Comparison of ENCODE assay signal across 22 mouse cellular contexts in genomic region chr3:154764115-154764514, GRCm38 (mm10).
DNase-seq lines count a peak whose midpoint lies in the region; ATAC-seq and TF ChIP-seq lines count a peak whose summit lies in the region.
"Had no signal": no experiment of that assay in that cellular context is flagged by ENCODE, and none has a peak within 500 bp of the region (broad histone marks: within the 10 kb centered on the region; RNA-seq: fewer than 3 reads in every experiment).

No protein-coding gene starts in this region.

- no peak overlapping the region for H3K4me2 ChIP-seq in heart, embryonic 12.5 days
- H3K4me2 ChIP-seq in CH12.LX (ENCODE audit: insufficient read depth, low read depth, poor library complexity, severe bottlenecking), result peak overlapping the region; percentile 18; the same call in 1 of the 2 replicates
- H3K4me2 ChIP-seq: forebrain, embryonic 15.5 days; heart, embryonic 15.5 days; hindbrain, embryonic 14.5 days had no signal

- in situ Hi-C loops in CH12.LX (cut with MboI; ENCODE audit: low pct_ligation_motif_present, low pct_unique_long_range_greater_than_20kb, low sequenced_read_pairs), result no loop called here

- no peak overlapping the region for H3K9ac ChIP-seq in heart, embryonic 12.5 days
- no peak overlapping the region for H3K9ac ChIP-seq in CH12.LX (ENCODE audit: insufficient read depth, low read depth)
- H3K9ac ChIP-seq: forebrain, embryonic 15.5 days; heart, embryonic 15.5 days; hindbrain, embryonic 14.5 days had no signal

- no peak overlapping the region for H3K27ac ChIP-seq in heart, embryonic 12.5 days (ENCODE audit: poor library complexity, severe bottlenecking)
- no peak overlapping the region for H3K27ac ChIP-seq in CH12.LX (ENCODE audit: insufficient read depth, low read depth)
- H3K27ac ChIP-seq: forebrain, embryonic 15.5 days; heart, adult 2 months; heart, embryonic 15.5 days; hindbrain, embryonic 14.5 days had no signal

- no peak for TF ChIP-seq CTCF in CH12.LX (conservative IDR thresholded peaks at IDR 0.05 in 1 of 2, IDR thresholded peaks at IDR 0.05 in 1 of 2; ENCODE audit: low read depth in 2 of 2, low read length in 2 of 2)

- peaks cover 4% of the 10 kb centered on the region; the same call in 1 of the 2 replicates for H3K9me3 ChIP-seq in heart, embryonic 12.5 days (replicated peaks)
- H3K9me3 ChIP-seq in CH12.LX (replicated peaks; ENCODE audit: low read length), result peaks cover 5% of the 10 kb centered on the region
- H3K9me3 ChIP-seq: forebrain, embryonic 15.5 days; heart, embryonic 15.5 days; hindbrain, embryonic 10.5 days had no signal

- WGBS in heart, embryonic 12.5 days, result 77% methylated on average over 7 of the region's 7 CpGs

- peak; percentile 15 to 20 for DNase-seq in cerebellum, postnatal 10 days
- DNase-seq in cerebellum, postnatal 4 days (ENCODE audit: low spot score in 2 of 2), result no peak
- DNase-seq in heart, adult 11 months, result peak; percentile 93
- DNase-seq in heart, postnatal 14 days, result peak; percentile 17 to 31
- DNase-seq in heart, postnatal 25 days (ENCODE audit: low spot score), result no peak
- no peak for DNase-seq in CH12.LX (ENCODE audit: extremely low read depth)
- no peak for DNase-seq in ovary, adult 18-20 months (ENCODE audit: low spot score)
- DNase-seq: adrenal gland, postnatal 10 days; B cell, adult 2 months; cerebellum, adult 11 months; cerebellum, adult 8-10 months; cerebellum, postnatal 25 days; gastrocnemius, postnatal 10 days; kidney, adult 8-10 months had no signal

- no peaks in the 10 kb centered on the region; the same call in 1 of the 2 replicates for H3K27me3 ChIP-seq in heart, embryonic 12.5 days (replicated peaks)
- no peaks in the 10 kb centered on the region for H3K27me3 ChIP-seq in CH12.LX (replicated peaks)
- H3K27me3 ChIP-seq: forebrain, embryonic 15.5 days; heart, embryonic 15.5 days had no signal

- intact Hi-C loops in heart, postnatal 14 days (cut with DNase I), result no loop called here
- intact Hi-C loops in heart, postnatal 25 days (cut with DNase I), result no loop called here

- dilution Hi-C loops in CH12.LX (cut with MboI; ENCODE audit: extremely low pct_ligation_motif_present, extremely low pct_unique_long_range_greater_than_20kb, low sequenced_read_pairs), result no loop called here

- ATAC-seq in heart, embryonic 12.5 days (ENCODE audit: insufficient number of reproducible peaks, low FRiP score), result no peak
- ATAC-seq: CD4-positive, CD25-positive, alpha-beta regulatory T cell, adult 4 months; forebrain, embryonic 15.5 days; intestine, embryonic 16.5 days had no signal

- H3K36me3 ChIP-seq in heart, embryonic 12.5 days, result no peaks in the 10 kb centered on the region
- H3K36me3 ChIP-seq in CH12.LX (replicated peaks in 1 of 2; ENCODE audit: control insufficient read depth in 1 of 2, insufficient read depth in 1 of 2, low read length in 1 of 2), result no peaks in the 10 kb centered on the region
- H3K36me3 ChIP-seq: forebrain, embryonic 15.5 days; heart, embryonic 15.5 days; hindbrain, embryonic 10.5 days had no signal

- TF ChIP-seq RAD21 in CH12.LX (IDR thresholded peaks at IDR 0.05; ENCODE audit: low read depth, low read length), result no peak

- no peak overlapping the region for H3K4me3 ChIP-seq in heart, embryonic 12.5 days
- peak overlapping the region in 1 of 3 experiments; percentile 38 for H3K4me3 ChIP-seq in CH12.LX (replicated peaks in 1 of 3; ENCODE audit: low read depth in 2 of 3, low read length in 2 of 3, poor library complexity in 1 of 3)
- H3K4me3 ChIP-seq: forebrain, embryonic 15.5 days; heart, adult 2 months; heart, embryonic 15.5 days; hindbrain, embryonic 10.5 days had no signal

- H3K79me2 ChIP-seq in CH12.LX (replicated peaks; ENCODE audit: control insufficient read depth, extremely low read depth, insufficient read depth, poor library complexity, severe bottlenecking), result no peaks in the 10 kb centered on the region

- no peaks in the 10 kb centered on the region for H3K4me1 ChIP-seq in heart, embryonic 12.5 days (replicated peaks)
- peaks cover 0 to 28% of the 10 kb centered on the region in 2 experiments; a peak in 2 of 4 replicates for H3K4me1 ChIP-seq in CH12.LX (ENCODE audit: control insufficient read depth in 1 of 2, insufficient read depth in 2 of 2)
- H3K4me1 ChIP-seq: forebrain, embryonic 15.5 days; heart, embryonic 15.5 days had no signal

- TF ChIP-seq POLR2A in CH12.LX (IDR thresholded peaks at IDR 0.05; ENCODE audit: low read depth, low read length), result no peak

- no peak for TF ChIP-seq EP300 in CH12.LX (IDR thresholded peaks at IDR 0.05; ENCODE audit: low read length)

TF ChIP-seq in CH12.LX, 34 proteins besides CTCF, POLR2A, EP300 and RAD21:
- TF ChIP-seq USF2 (conservative IDR thresholded peaks at IDR 0.05; ENCODE audit: low read depth, low read length) (no peak), NELFE (IDR thresholded peaks at IDR 0.05; ENCODE audit: low read depth, low read length) (no peak), SMC3 (IDR thresholded peaks at IDR 0.05; ENCODE audit: low read depth, low read length) (no peak), RCOR1 (conservative IDR thresholded peaks at IDR 0.05; ENCODE audit: low read depth, low read length) (no peak), ZNF384 (IDR thresholded peaks at IDR 0.05; ENCODE audit: low read depth, low read length) (no peak), MEF2A (IDR thresholded peaks at IDR 0.05; ENCODE audit: borderline replicate concordance, low read depth, low read length) (no peak), SIN3A (IDR thresholded peaks at IDR 0.05; ENCODE audit: low read length) (no peak), E2F4 (IDR thresholded peaks at IDR 0.05; ENCODE audit: insufficient replicate concordance, low read depth, low read length) (no peak), GABPA (IDR thresholded peaks at IDR 0.05; ENCODE audit: insufficient replicate concordance, low read depth, low read length) (no peak), TBP (conservative IDR thresholded peaks at IDR 0.05; ENCODE audit: low read depth, low read length) (no peak), BHLHE40 (IDR thresholded peaks at IDR 0.05; ENCODE audit: low read depth, low read length) (no peak), USF1 (IDR thresholded peaks at IDR 0.05; ENCODE audit: low read depth, low read length) (no peak), MAFK (IDR thresholded peaks at IDR 0.05; ENCODE audit: insufficient replicate concordance, low read length) (no peak), ETS1 (conservative IDR thresholded peaks at IDR 0.05; ENCODE audit: low read depth, low read length) (no peak), UBTF (IDR thresholded peaks at IDR 0.05; ENCODE audit: low read depth, low read length) (no peak), MAZ (IDR thresholded peaks at IDR 0.05; ENCODE audit: low read depth, low read length) (no peak)

Comparison
In these comparisons a context has a peak if more than half of its experiments do, and no peak if none do; other contexts are left out.
1. DNase-seq: peak in cerebellum, postnatal 10 days (2 of 2), heart, adult 11 months (single experiment) and heart, postnatal 14 days (2 of 2); none in cerebellum, postnatal 4 days (0 of 2), heart, postnatal 25 days (single experiment), CH12.LX (single experiment) and ovary, adult 18-20 months (single experiment).